Mouse (Mus musculus) brain, adult 10 weeks (tissue): Measurements from ENCODE around the gene Tsc22d3. TPM values are rescaled to one million over a fixed set of nuclear protein-coding genes. Genes with fewer than 3 reads are reported as not detected.

Experiments used
- polyA plus RNA-seq: library from polyadenylated mRNA; stranded (reverse); fragments of 350-450 nt; fragmentation: Illumina TruSeq; extraction: RNeasy Lipid Tissue Mini Kit (QIAGEN cat#74804); gene quantifications from one replicate; pipeline ENCODE4 v1.2.3, GENCODE M21; 2015; ENCODE audit warnings: low read depth, low replicate concordance

The Tsc22d3 gene
- 117 TPM for polyA plus RNA-seq

GRCm38 (mm10) chrX:140600410-140601109, at the start of gene Tsc22d3:
Tsc22d3 (minus strand) TSS chrX:140600659.

Other genes with a start within 250 kb of the Tsc22d3 start
- gene Prps1, start 144.0 kb downstream of the Tsc22d3 start, polyA plus RNA-seq: 96.1 TPM
- gene Mid2, start 63.9 kb upstream of the Tsc22d3 start, polyA plus RNA-seq: 17.6 TPM
- gene Tex13b, start 212.8 kb upstream of the Tsc22d3 start, polyA plus RNA-seq: not detected